Mouse (Mus musculus) left cerebral cortex, postnatal 25 days (tissue): Measurements from ENCODE around the gene Mrgprx2. TPM values are rescaled to one million over a fixed set of nuclear protein-coding genes. Genes with fewer than 3 reads are reported as not detected.
"Not testable (repeated sequence)": the region's sequence is repeated elsewhere in the genome, so short reads cannot be mapped to it uniquely, and the experiment has no call there.

ENCODE experiments used
- DNase-seq, 2 experiments: peaks; one replicate each; pipeline ENCODE4 v3.0.0; 2022; ENCODE audit warnings: low spot score in 2 of 2, mixed read lengths in 1 of 2
- intact Hi-C: fragments of 180-260 bp; cut with DNase I; formaldehyde crosslinking; loops from one replicate; pipeline ENCODE4 v1.15.1; 2025
- total RNA-seq, 2 experiments: library from RNA; stranded (reverse); gene quantifications; 2 replicates each; pipeline ENCODE4 v1.2.3; 2021

Mrgprx2 gene
- not detected for total RNA-seq

- DNase-seq, result no peak
- intact Hi-C loops, result no loop called here
Observed at GRCm38 (mm10) chr7:48499221-48499620, at the start of gene Mrgprx2. Mrgprx2 (minus strand) TSS chr7:48499321.

- no peak for DNase-seq
- intact Hi-C loops, result no loop called here
Observed at GRCm38 (mm10) chr7:48456242-48456641, 42.9 kb downstream of the Mrgprx2 start, which contains the start of gene Mrgprb1. Mrgprb1 (minus strand) TSS chr7:48456342.

- intact Hi-C loops, result no loop called here
- no peak for DNase-seq
Observed at GRCm38 (mm10) chr7:48436581-48436980, 62.5 kb downstream of the Mrgprx2 start.

GRCm38 (mm10) chr7:48435936-48436335 lies 63.2 kb downstream of the Mrgprx2 start:
- DNase-seq, intact Hi-C loops: not testable (repeated sequence)

Other genes with a start within 250 kb of the Mrgprx2 start
- not detected for gene Mrgprb8, start 110.8 kb downstream of the Mrgprx2 start, total RNA-seq
- gene Mrgprb1, start 43.0 kb downstream of the Mrgprx2 start, total RNA-seq, result not detected
- gene Mrgprb2, start 58.8 kb upstream of the Mrgprx2 start, total RNA-seq, result not detected
- not detected for gene Mrgprb3, start 144.5 kb upstream of the Mrgprx2 start, total RNA-seq